In genomic region chr11:68692693-68693446, GRCm38 (mm10) we compare ENCODE assay signal across 8 mouse cellular contexts. TPM values are rescaled to one million over a fixed set of nuclear protein-coding genes. Genes with fewer than 3 reads are reported as not detected.
DNase-seq lines count a peak whose midpoint lies in the region; ATAC-seq lines count a peak whose summit lies in the region.

No protein-coding gene starts in this region.

- H3K9ac ChIP-seq in intestine, embryonic 14.5 days (ENCODE audit: low read length), result peak overlapping the region; percentile 94
- peak overlapping the region; percentile 87 for H3K9ac ChIP-seq in limb, embryonic 11.5 days (ENCODE audit: low read length)

- H3K4me3 ChIP-seq in megakaryocyte, embryonic 14.5 days (replicated peaks), result peak overlapping the region; percentile 93
- peak overlapping the region; percentile 68 for H3K4me3 ChIP-seq in intestine, embryonic 14.5 days (ENCODE audit: low read depth, low read length)
- H3K4me3 ChIP-seq in limb, embryonic 11.5 days (ENCODE audit: low read depth, low read length), result peak overlapping the region; percentile 72

- peaks cover 63% of the 10 kb centered on the region for H3K27me3 ChIP-seq in megakaryocyte, embryonic 14.5 days (replicated peaks)
- no peaks in the 10 kb centered on the region for H3K27me3 ChIP-seq in intestine, embryonic 14.5 days (replicated peaks; ENCODE audit: control insufficient read depth, insufficient read depth, low read length)
- H3K27me3 ChIP-seq in limb, embryonic 11.5 days (ENCODE audit: control insufficient read depth, insufficient read depth, low read length), result no peaks in the 10 kb centered on the region

- H3K36me3 ChIP-seq in megakaryocyte, embryonic 14.5 days (replicated peaks; ENCODE audit: low read length), result no peaks in the 10 kb centered on the region
- no peaks in the 10 kb centered on the region for H3K36me3 ChIP-seq in intestine, embryonic 14.5 days (ENCODE audit: control insufficient read depth, insufficient read depth, low read length)
- H3K36me3 ChIP-seq in limb, embryonic 11.5 days (ENCODE audit: control insufficient read depth, insufficient read depth, low read length), result no peaks in the 10 kb centered on the region

- WGBS in intestine, embryonic 14.5 days, result under 1% methylated on average over 43 of the region's 43 CpGs
- under 1% methylated on average over 43 of the region's 43 CpGs for WGBS in limb, embryonic 11.5 days

- DNase-seq in cerebellum, postnatal 10 days, result peak; percentile 69 to 70
- DNase-seq in frontal cortex, postnatal 10 days (ENCODE audit: low spot score in 2 of 2), result peak; percentile 19 to 51
- peak; percentile 84 for DNase-seq in intestine, embryonic 14.5 days (ENCODE audit: low spot score)
- peak; percentile 77 for DNase-seq in limb, embryonic 11.5 days (ENCODE audit: low spot score)
- peak; percentile 16 for DNase-seq in naive thymus-derived CD4-positive, alpha-beta T cell, adult 2 months (ENCODE audit: low read depth)
- DNase-seq in thymus, postnatal 36 days, result peak; percentile 4 to 20

- H3K4me2 ChIP-seq in intestine, embryonic 14.5 days (ENCODE audit: low read length), result peak overlapping the region; percentile 55
- peak overlapping the region; percentile 55 for H3K4me2 ChIP-seq in limb, embryonic 11.5 days (ENCODE audit: low read depth, severe bottlenecking)

- H3K9me3 ChIP-seq in megakaryocyte, embryonic 14.5 days, result peaks cover 6% of the 10 kb centered on the region
- H3K9me3 ChIP-seq in intestine, embryonic 14.5 days (ENCODE audit: control insufficient read depth, low read length), result no peaks in the 10 kb centered on the region
- no peaks in the 10 kb centered on the region for H3K9me3 ChIP-seq in limb, embryonic 11.5 days (ENCODE audit: control insufficient read depth, low read length)

- peak overlapping the region; percentile 98 for H3K27ac ChIP-seq in intestine, embryonic 14.5 days (ENCODE audit: low read depth)
- H3K27ac ChIP-seq in limb, embryonic 11.5 days (replicated peaks; ENCODE audit: low read depth, low read length), result peak overlapping the region; percentile 93

- ATAC-seq in megakaryocyte, adult 5-6 weeks (ENCODE audit: poor library complexity, severe bottlenecking), result no peak
- ATAC-seq in intestine, embryonic 14.5 days (replicated peaks; ENCODE audit: low FRiP score, low TSS enrichment, low read depth), result no peak
- ATAC-seq in limb, embryonic 11.5 days (ENCODE audit: insufficient number of reproducible peaks, low FRiP score, low TSS enrichment, low read depth), result no peak

- peaks cover 23% of the 10 kb centered on the region for H3K4me1 ChIP-seq in megakaryocyte, embryonic 14.5 days
- peaks cover 16% of the 10 kb centered on the region for H3K4me1 ChIP-seq in intestine, embryonic 14.5 days (replicated peaks; ENCODE audit: control insufficient read depth, insufficient read depth, low read length)
- H3K4me1 ChIP-seq in limb, embryonic 11.5 days (ENCODE audit: control insufficient read depth, insufficient read depth, low read length), result peaks cover 3% of the 10 kb centered on the region; the same call in 1 of the 2 replicates

RNA-seq across cellular contexts. Expression of gene Myh10, which starts 1.5 kb away (rescaled TPM):
- 0.67 and 1.9 TPM in 2 replicates for polyA plus RNA-seq in megakaryocyte, embryonic 14.5 days (2012; ENCODE audit: insufficient read depth, low replicate concordance)
- 1.6 and 1.9 TPM in 2 replicates for total RNA-seq in megakaryocyte, adult 5-6 weeks (2015)
- total RNA-seq in megakaryocyte, adult 5-6 weeks (2017), result 0.59 and 1.5 TPM in 2 replicates
- 108 and 116 TPM in 2 replicates for polyA plus RNA-seq in intestine, embryonic 14.5 days (2014; fragmentation: Nextera tagmentation; extraction: Ambion mirVana)
- 148 and 172 TPM in 2 replicates for polyA plus RNA-seq in limb, embryonic 11.5 days (2014; fragmentation: Nextera tagmentation; extraction: Ambion mirVana)

Comparison
In these comparisons a context has a peak if more than half of its experiments do, and no peak if none do; other contexts are left out.
1. DNase-seq: peak in every context shown above with its lines; median percentile 84 in intestine, embryonic 14.5 days; 77 in limb, embryonic 11.5 days; 70 in cerebellum, postnatal 10 days; 35 in frontal cortex, postnatal 10 days; 16 in naive thymus-derived CD4-positive, alpha-beta T cell, adult 2 months; 12 in thymus, postnatal 36 days.
2. RNA of gene Myh10, which starts 1.5 kb away (polyA plus RNA-seq): 148 to 172 TPM in limb, embryonic 11.5 days and 108 to 116 TPM in intestine, embryonic 14.5 days; 0.67 to 1.9 TPM in megakaryocyte, embryonic 14.5 days; every median in the first group is over 10 times any median in the second.
3. Peak in every context shown above with its lines, with median percentiles within 50 percentile points of each other: H3K4me3 ChIP-seq.